Comparison of ENCODE assay signal across 23 mouse cellular contexts in genomic region chr9:10665756-10666155, GRCm38 (mm10).
DNase-seq lines count a peak whose midpoint lies in the region; ATAC-seq and TF ChIP-seq lines count a peak whose summit lies in the region.
"Had no signal": no experiment of that assay in that cellular context is flagged by ENCODE, and none has a peak within 500 bp of the region (broad histone marks: within the 10 kb centered on the region; RNA-seq: fewer than 3 reads in every experiment).

No protein-coding gene starts in this region.

- 0 out of 2 replicates have a peak, but pooled peaks have one; percentile 60 for ATAC-seq in frontal cortex, adult (ENCODE audit: low TSS enrichment)
- no peak for ATAC-seq in monocyte, adult 5-6 weeks (replicated peaks; ENCODE audit: insufficient number of reproducible peaks, low FRiP score, low TSS enrichment, poor library complexity, severe bottlenecking)
- ATAC-seq: forebrain, embryonic 15.5 days; hindbrain, postnatal 0 days; intestine, embryonic 16.5 days; liver, postnatal 0 days had no signal

- TF ChIP-seq CTCF in left cerebral cortex, adult 2 months (IDR thresholded peaks at IDR 0.05), result no peak
- no peak for TF ChIP-seq CTCF in brain, embryonic 14.5 days (IDR thresholded peaks at IDR 0.05; ENCODE audit: borderline replicate concordance, extremely low read depth, insufficient read depth, insufficient read length)

- TF ChIP-seq POLR2A in brain, embryonic 14.5 days (IDR thresholded peaks at IDR 0.05; ENCODE audit: borderline replicate concordance, extremely low read depth, insufficient read depth, insufficient read length, poor library complexity, severe bottlenecking), result no peak

- DNase-seq in cerebellum, adult 18-20 months, result peak; percentile 6 to 23
- DNase-seq in cerebellum, adult 8-10 months, result no peak
- DNase-seq in frontal cortex, postnatal 10 days (ENCODE audit: low spot score in 2 of 2), result no peak
- DNase-seq in left cerebral cortex, postnatal 4 days, result peak; percentile 19
- no peak for DNase-seq in left cerebral cortex, adult 2 months (ENCODE audit: extremely low spot score in 1 of 2, low spot score in 2 of 2)
- peak; percentile 56 for DNase-seq in brain, embryonic 14.5 days (ENCODE audit: low read depth)
- DNase-seq: adrenal gland, postnatal 10 days; gastrocnemius, postnatal 10 days; kidney, adult 9 months; kidney, postnatal 25 days; liver, postnatal 0 days; lung, postnatal 14 days; thymus, postnatal 36 days had no signal

- intact Hi-C loops in left cerebral cortex, postnatal 4 days (cut with DNase I), result no loop called here
- intact Hi-C loops in left cerebral cortex, adult 2 months (cut with DNase I), result no loop called here

- no peak overlapping the region for H3K27ac ChIP-seq in left cerebral cortex, adult 2 months
- H3K27ac ChIP-seq: embryonic facial prominence, embryonic 15.5 days; forebrain, embryonic 15.5 days; heart, embryonic 10.5 days; hindbrain, postnatal 0 days; limb, embryonic 12.5 days; midbrain, embryonic 12.5 days; stomach, embryonic 15.5 days had no signal

- no peak overlapping the region for H3K4me3 ChIP-seq in left cerebral cortex, adult 2 months
- H3K4me3 ChIP-seq: embryonic facial prominence, embryonic 15.5 days; forebrain, embryonic 15.5 days; heart, embryonic 10.5 days; limb, embryonic 12.5 days; midbrain, embryonic 12.5 days; stomach, embryonic 15.5 days had no signal

Comparison
In these comparisons a context has a peak if more than half of its experiments do, and no peak if none do; other contexts are left out.
1. DNase-seq: peak in cerebellum, adult 18-20 months (2 of 2), left cerebral cortex, postnatal 4 days (single experiment) and brain, embryonic 14.5 days (single experiment); none in cerebellum, adult 8-10 months (single experiment), frontal cortex, postnatal 10 days (0 of 2) and left cerebral cortex, adult 2 months (0 of 2).